ENCODE assay signal across 27 mouse cellular contexts in genomic region chr14:7962626-7963025, GRCm38 (mm10). TPM values are rescaled to one million over a fixed set of nuclear protein-coding genes. Genes with fewer than 3 reads are reported as not detected.
DNase-seq lines count a peak whose midpoint lies in the region; ATAC-seq and TF ChIP-seq lines count a peak whose summit lies in the region.
"Had no signal": no experiment of that assay in that cellular context is flagged by ENCODE, and none has a peak within 500 bp of the region (broad histone marks: within the 10 kb centered on the region; RNA-seq: fewer than 3 reads in every experiment).

No protein-coding gene starts in this region.

- H3K4me2 ChIP-seq in liver, embryonic 11.5 days: no peak overlapping the region
- no peak overlapping the region for H3K4me2 ChIP-seq in hindbrain, embryonic 16.5 days (ENCODE audit: low read length)
- H3K4me2 ChIP-seq: embryonic facial prominence, embryonic 12.5 days; forebrain, embryonic 12.5 days had no signal

- no peaks in the 10 kb centered on the region for H3K27me3 ChIP-seq in liver, adult 2 months (ENCODE audit: control insufficient read depth, insufficient read depth, low read length)
- H3K27me3 ChIP-seq in liver, embryonic 11.5 days (replicated peaks; ENCODE audit: control insufficient read depth, insufficient read depth, low read length): no peaks in the 10 kb centered on the region
- H3K27me3 ChIP-seq in hindbrain, embryonic 16.5 days (replicated peaks; ENCODE audit: control insufficient read depth, insufficient read depth, low read length): 0 out of 2 replicates have a peak, but pooled peaks cover 2% of the 10 kb centered on the region
- H3K27me3 ChIP-seq: CH12.LX; embryonic facial prominence, embryonic 12.5 days; forebrain, embryonic 12.5 days; Patski had no signal

- peak; percentile 1 for DNase-seq in adrenal gland, postnatal 14 days
- no peak for DNase-seq in adrenal gland, postnatal 4 days (ENCODE audit: low spot score in 2 of 2)
- DNase-seq in liver, adult 2 months (ENCODE audit: extremely low read depth, low read depth, low spot score): peak; percentile 53
- no peak for DNase-seq in liver, embryonic 11.5 days (ENCODE audit: low spot score)
- DNase-seq: adrenal gland, adult 8-10 months; adrenal gland, postnatal 25 days; B cell, adult 2 months; cerebellum, adult 11-12 months; cerebellum, adult 2 months; cerebellum, adult 9-10 months; cerebellum, postnatal 10 days; cerebellum, postnatal 25 days had no signal

- 68% methylated on average over 2 of the region's 2 CpGs for WGBS in liver, adult 2 months
- 77% methylated on average over 2 of the region's 2 CpGs for WGBS in liver, embryonic 11.5 days
- WGBS in hindbrain, embryonic 16.5 days: 89% methylated on average over 2 of the region's 2 CpGs

- no peaks in the 10 kb centered on the region; the same call in 1 of the 2 replicates for H3K36me3 ChIP-seq in liver, adult 2 months (ENCODE audit: control insufficient read depth, insufficient read depth, low read length)
- no peaks in the 10 kb centered on the region for H3K36me3 ChIP-seq in liver, embryonic 11.5 days (ENCODE audit: control insufficient read depth, insufficient read depth, low read length)
- H3K36me3 ChIP-seq in hindbrain, embryonic 16.5 days (ENCODE audit: control insufficient read depth, insufficient read depth, low read length): no peaks in the 10 kb centered on the region
- H3K36me3 ChIP-seq: embryonic facial prominence, embryonic 10.5 days; embryonic facial prominence, embryonic 12.5 days; forebrain, embryonic 10.5 days; forebrain, embryonic 12.5 days; G1E had no signal

- TF ChIP-seq CTCF in liver, adult 2 months (IDR thresholded peaks at IDR 0.05; ENCODE audit: low read depth, low read length): no peak

- no peak overlapping the region for H3K27ac ChIP-seq in liver, adult 2 months (replicated peaks; ENCODE audit: insufficient read depth, low read depth, low read length)
- no peak overlapping the region for H3K27ac ChIP-seq in liver, embryonic 11.5 days (ENCODE audit: low read depth, low read length)
- no peak overlapping the region for H3K27ac ChIP-seq in hindbrain, embryonic 16.5 days (ENCODE audit: low read depth, low read length)
- H3K27ac ChIP-seq: embryonic facial prominence, embryonic 10.5 days; embryonic facial prominence, embryonic 12.5 days; forebrain, embryonic 10.5 days; forebrain, embryonic 12.5 days had no signal

- peaks cover 1% of the 10 kb centered on the region; the same call in 1 of the 2 replicates for H3K4me1 ChIP-seq in liver, adult 2 months (ENCODE audit: control insufficient read depth, insufficient read depth, low read length)
- no peaks in the 10 kb centered on the region; the same call in 1 of the 2 replicates for H3K4me1 ChIP-seq in liver, embryonic 11.5 days (replicated peaks; ENCODE audit: control insufficient read depth, insufficient read depth, low read length)
- H3K4me1 ChIP-seq in hindbrain, embryonic 16.5 days (ENCODE audit: control insufficient read depth, insufficient read depth, low read depth, low read length): no peaks in the 10 kb centered on the region
- H3K4me1 ChIP-seq: embryonic facial prominence, embryonic 12.5 days; forebrain, embryonic 10.5 days had no signal

- H3K79me2 ChIP-seq in liver, adult 2 months (ENCODE audit: control insufficient read depth, insufficient read depth, low read length): no peaks in the 10 kb centered on the region

- no peak overlapping the region for H3K9ac ChIP-seq in liver, adult 2 months (ENCODE audit: low read depth, low read length)
- H3K9ac ChIP-seq in liver, embryonic 11.5 days (ENCODE audit: low read depth, low read length): no peak overlapping the region
- H3K9ac ChIP-seq in hindbrain, embryonic 16.5 days (ENCODE audit: low read depth, low read length): no peak overlapping the region
- H3K9ac ChIP-seq: embryonic facial prominence, embryonic 12.5 days; forebrain, embryonic 12.5 days had no signal

- H3K9me3 ChIP-seq in liver, embryonic 11.5 days (ENCODE audit: control insufficient read depth, low read length): no peaks in the 10 kb centered on the region
- no peaks in the 10 kb centered on the region for H3K9me3 ChIP-seq in hindbrain, embryonic 16.5 days (ENCODE audit: control insufficient read depth, low read length)
- H3K9me3 ChIP-seq: embryonic facial prominence, embryonic 10.5 days; embryonic facial prominence, embryonic 12.5 days; forebrain, embryonic 10.5 days; forebrain, embryonic 12.5 days; G1E had no signal

- no peak for ATAC-seq in liver, embryonic 11.5 days (replicated peaks; ENCODE audit: low FRiP score)
- ATAC-seq in hindbrain, embryonic 16.5 days: no peak
- ATAC-seq: activated CD4-positive, CD25-positive, alpha-beta regulatory T cell, adult 4 months; CD4-positive, CD25-positive, alpha-beta regulatory T cell, adult 4 months; forebrain, embryonic 14.5 days; forebrain, embryonic 16.5 days had no signal

- no peak for TF ChIP-seq POLR2A in liver, adult 2 months (IDR thresholded peaks at IDR 0.05; ENCODE audit: extremely low read depth, insufficient read depth, low read length)

- H3K4me3 ChIP-seq in liver, adult 2 months (ENCODE audit: insufficient read depth, low read depth, low read length): no peak overlapping the region
- no peak overlapping the region for H3K4me3 ChIP-seq in liver, embryonic 11.5 days (ENCODE audit: low read depth, low read length)
- H3K4me3 ChIP-seq in hindbrain, embryonic 16.5 days (ENCODE audit: low read length): no peak overlapping the region
- H3K4me3 ChIP-seq: embryonic facial prominence, embryonic 10.5 days; embryonic facial prominence, embryonic 12.5 days; forebrain, embryonic 10.5 days; forebrain, embryonic 12.5 days had no signal

RNA-seq across cellular contexts. Expression of gene Gm45521, which starts 5.5 kb away (rescaled TPM):
- total RNA-seq in adrenal gland, postnatal 14 days (2021): not detected in 2 replicates
- not detected for total RNA-seq in adrenal gland, postnatal 4 days (2021)
- total RNA-seq in liver, adult 2 months (2014; rRNA removed): not detected in 2 replicates
- not detected in 2 replicates for polyA plus RNA-seq in liver, adult 2 months (2012; rRNA removed)
- not detected in 2 replicates for polyA plus RNA-seq in liver, embryonic 11.5 days (2014; fragmentation: Nextera tagmentation; extraction: Ambion mirVana)
- 0.40 TPM in 1 of 2 replicates, not detected in the other for polyA plus RNA-seq in hindbrain, embryonic 16.5 days (2015; fragmentation: Nextera tagmentation; extraction: Ambion mirVana)
- total RNA-seq: adrenal gland, adult 18-20 months; adrenal gland, adult 8-10 months; adrenal gland, postnatal 25 days; CH12.LX; G1E had no signal
- polyA plus RNA-seq: activated CD4-positive, CD25-positive, alpha-beta regulatory T cell, adult 4 months; CD4-positive, CD25-positive, alpha-beta regulatory T cell, adult 4 months; cerebellum, adult 2 months; cortical plate, adult 2 months; embryonic facial prominence, embryonic 10.5 days; embryonic facial prominence, embryonic 12.5 days; embryonic facial prominence, embryonic 14.5 days; forebrain, embryonic 12.5 days; G1E; Patski had no signal

RNA-seq across cellular contexts. Expression of gene Dnase1l3, which starts 31.7 kb away (rescaled TPM):
- total RNA-seq in adrenal gland, postnatal 14 days (2021): 2.6 and 3.9 TPM in 2 replicates
- total RNA-seq in adrenal gland, postnatal 4 days (2021): 1 to 10 TPM in 1 of 2 experiments, under 1 TPM in 1; 0.31 to 2.5 TPM
- 10.0 and 10.9 TPM in 2 replicates for total RNA-seq in liver, adult 2 months (2014; rRNA removed)
- 20.5 and 24.3 TPM in 2 replicates for polyA plus RNA-seq in liver, adult 2 months (2012; rRNA removed)
- polyA plus RNA-seq in liver, embryonic 11.5 days (2014; fragmentation: Nextera tagmentation; extraction: Ambion mirVana): 0.73 and 0.79 TPM in 2 replicates
- polyA plus RNA-seq in hindbrain, embryonic 16.5 days (2015; fragmentation: Nextera tagmentation; extraction: Ambion mirVana): 0.05 and 0.08 TPM in 2 replicates
- polyA plus RNA-seq: forebrain, embryonic 10.5 days; forebrain, embryonic 12.5 days; G1E had no signal

RNA-seq across cellular contexts. Expression of gene Abhd6, which starts 40.1 kb away (rescaled TPM):
- total RNA-seq in adrenal gland, postnatal 14 days (2021): 41.8 and 45.9 TPM in 2 replicates
- total RNA-seq in adrenal gland, postnatal 4 days (2021): 10 to 100 TPM; 42.3 to 47.3 TPM
- total RNA-seq in liver, adult 2 months (2014; rRNA removed): 17.4 and 29.2 TPM in 2 replicates
- polyA plus RNA-seq in liver, adult 2 months (2012; rRNA removed): 39.6 and 45.2 TPM in 2 replicates
- 11.9 and 15.0 TPM in 2 replicates for polyA plus RNA-seq in liver, embryonic 11.5 days (2014; fragmentation: Nextera tagmentation; extraction: Ambion mirVana)
- 39.3 and 42.5 TPM in 2 replicates for polyA plus RNA-seq in hindbrain, embryonic 16.5 days (2015; fragmentation: Nextera tagmentation; extraction: Ambion mirVana)
- total RNA-seq: G1E had no signal
- polyA plus RNA-seq: G1E had no signal

Comparison
In these comparisons a context has a peak if more than half of its experiments do, and no peak if none do; other contexts are left out.
1. DNase-seq: peak in adrenal gland, postnatal 14 days (single experiment) and liver, adult 2 months (single experiment); none in adrenal gland, postnatal 4 days (0 of 2) and liver, embryonic 11.5 days (single experiment).